Mouse (Mus musculus) cerebellum, adult 2 months (tissue): ENCODE measurements around the gene Ccnq. TPM values are rescaled to one million over a fixed set of nuclear protein-coding genes. Genes with fewer than 3 reads are reported as not detected.

Experiments
- DNase-seq, 2 experiments: peaks; one replicate each; pipeline ENCODE4 v3.0.0; 2021
- H3K27ac ChIP-seq: fragments of 200-500 bp; 2 replicates; pipeline ENCODE4 v1.5.1; 2012; ENCODE audit warnings: low read length, control low read depth, inconsistent platforms; ENCODE audit not compliant: insufficient read depth
- H3K27me3 ChIP-seq: fragments of 200-500 bp; 2 replicates; pipeline ENCODE4 v1.6.1; 2012; ENCODE audit warnings: inconsistent platforms, mild to moderate bottlenecking, low read length, moderate library complexity; ENCODE audit not compliant: control insufficient read depth, insufficient read depth
- H3K4me1 ChIP-seq: fragments of 200-500 bp; 2 replicates; pipeline ENCODE4 v1.6.1; 2011; ENCODE audit warnings: low read length; ENCODE audit not compliant: control insufficient read depth, insufficient read depth
- H3K4me3 ChIP-seq: fragments of 200-500 bp; replicated peaks from 2 replicates; pipeline ENCODE3; 2011; ENCODE audit warnings: mild to moderate bottlenecking, low read depth, low read length, control low read depth; ENCODE audit not compliant: insufficient read depth
- CTCF ChIP-seq: fragments of 200-500 bp; IDR thresholded peaks from 2 replicates; pipeline ENCODE4 v1.5.1; 2011; ENCODE audit warnings: low read depth, mild to moderate bottlenecking, control low read depth, low read length, moderate library complexity, borderline replicate concordance; ENCODE audit not compliant: insufficient read depth
- POLR2A ChIP-seq: fragments of 200-500 bp; IDR thresholded peaks from 2 replicates; pipeline ENCODE4 v1.6.1; 2011; ENCODE audit warnings: low read length, control low read depth, borderline replicate concordance; ENCODE audit not compliant: insufficient read depth
- WGBS: fragments of 180-500 bp; shearing (Covaris S2); methylation state at CpG from one replicate; pipeline ENCODE4 v1.1.7; 2018; 5-methylcytosine and 5-hydroxymethylcytosine counted together
- polyA plus RNA-seq: library from polyadenylated mRNA; depleted of rRNA; stranded (reverse); fragments of >200 nt; gene quantifications from 2 replicates; pipeline ENCODE4 v1.2.3, GENCODE M21; 2012

Ccnq gene
- polyA plus RNA-seq, 1 experiment, result 30.8 TPM

DNA sequence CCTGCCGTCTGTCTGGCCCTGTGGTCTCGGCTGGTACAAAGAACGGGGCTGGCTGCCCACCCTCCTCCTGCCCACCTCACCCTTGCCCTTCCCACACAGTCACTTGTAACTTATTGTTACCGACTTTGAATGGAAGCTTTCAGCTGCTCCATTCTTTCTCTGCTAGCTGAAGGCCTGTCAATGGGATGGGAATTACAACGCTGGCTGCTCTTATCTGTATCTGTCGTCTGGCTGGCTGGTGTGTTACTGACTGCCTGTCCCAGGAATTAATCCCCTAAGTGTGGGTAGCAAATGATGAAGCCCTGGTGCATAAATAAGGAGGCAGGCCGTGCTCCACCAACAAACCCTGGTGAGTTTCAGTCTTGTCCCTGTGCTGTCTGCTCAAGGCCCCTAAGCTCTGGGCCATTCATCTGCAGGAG is 34.5 kb upstream of the Ccnq start:
- no peak overlapping the region for H3K27ac ChIP-seq
- H3K27me3 ChIP-seq, result no peaks in the 10 kb centered on the region
- H3K4me3 ChIP-seq, result no peak overlapping the region
- WGBS, result 34% methylated on average over 7 of the region's 7 CpGs
- TF ChIP-seq CTCF, result no peak
- no peak for TF ChIP-seq POLR2A
- no peaks in the 10 kb centered on the region for H3K4me1 ChIP-seq
- DNase-seq, result no peak

GRCm38 (mm10) chr11:78782791-78783347 is 31.3 kb upstream of the Ccnq start:
- Histone ChIP-seq H3K4me3 (no peak overlapping the region), H3K4me1 (no peaks in the 10 kb centered on the region), H3K27ac (no peak overlapping the region), H3K27me3 (no peaks in the 10 kb centered on the region; the same call in 1 of the 2 replicates)
- 64% methylated on average over 9 of the region's 9 CpGs for WGBS
- TF ChIP-seq POLR2A (no peak), CTCF (no peak)
- no peak for DNase-seq

- Histone ChIP-seq H3K27ac (no peak overlapping the region), H3K4me1 (no peaks in the 10 kb centered on the region), H3K27me3 (no peaks in the 10 kb centered on the region; the same call in 1 of the 2 replicates), H3K4me3 (no peak overlapping the region)
- TF ChIP-seq POLR2A, result no peak
- TF ChIP-seq CTCF, result no peak
- DNase-seq, result no peak
- 72% methylated on average over 5 of the region's 5 CpGs for WGBS
These were observed 30.8 kb upstream of the Ccnq start for GRCm38 (mm10) chr11:78782326-78782725.

DNA sequence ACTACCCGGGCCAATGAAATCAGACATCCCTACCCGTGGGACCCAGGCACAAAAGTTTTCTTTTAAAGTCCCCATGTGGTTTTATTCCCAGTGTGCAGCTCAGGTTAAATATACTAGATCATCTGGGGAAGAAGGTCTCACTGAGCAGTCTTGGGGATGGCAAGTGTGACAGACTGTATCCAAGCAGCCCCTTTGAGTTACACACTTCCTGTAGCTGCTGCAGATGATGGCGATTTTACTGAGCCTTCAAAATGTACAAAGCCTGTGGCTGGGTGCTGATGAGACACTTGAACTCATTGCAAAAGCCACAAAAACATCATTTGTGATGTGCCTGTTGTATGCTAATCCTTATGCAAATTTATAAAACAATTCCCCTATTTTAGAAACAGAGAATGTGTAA is 29.0 kb upstream of the Ccnq start:
- DNase-seq, result no peak
- no peak for TF ChIP-seq POLR2A
- no peak for TF ChIP-seq CTCF
- 79% methylated on average over 3 of the region's 3 CpGs for WGBS
- no peak overlapping the region for H3K4me3 ChIP-seq
- no peaks in the 10 kb centered on the region; the same call in 1 of the 2 replicates for H3K27me3 ChIP-seq
- no peaks in the 10 kb centered on the region for H3K4me1 ChIP-seq
- no peak overlapping the region for H3K27ac ChIP-seq

DNA sequence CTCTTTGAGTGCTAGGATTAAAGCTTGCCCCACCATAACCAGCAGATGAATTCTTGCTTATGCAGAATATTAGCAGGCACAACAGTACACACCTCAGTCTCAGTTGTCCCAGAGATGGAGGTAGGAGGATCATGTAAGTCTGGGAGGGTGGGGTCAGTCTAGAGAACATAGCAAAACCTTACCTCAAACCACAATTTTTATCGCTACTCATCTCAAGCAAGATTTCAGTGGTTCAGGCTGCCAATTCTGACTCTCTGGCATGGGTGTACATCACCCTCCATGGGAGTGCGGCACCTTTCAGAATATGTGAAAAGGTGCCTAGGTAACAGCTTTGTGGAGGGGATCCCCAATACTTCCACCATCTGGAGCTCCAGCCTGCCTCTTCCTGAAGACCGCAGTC is 28.5 kb upstream of the Ccnq start:
- no peak for DNase-seq
- no peak overlapping the region for H3K27ac ChIP-seq
- WGBS, result 92% methylated on average over 3 of the region's 3 CpGs
- H3K27me3 ChIP-seq, result no peaks in the 10 kb centered on the region; the same call in 1 of the 2 replicates
- H3K4me1 ChIP-seq, result no peaks in the 10 kb centered on the region
- no peak overlapping the region for H3K4me3 ChIP-seq
- no peak for TF ChIP-seq POLR2A
- TF ChIP-seq CTCF, result no peak

DNA sequence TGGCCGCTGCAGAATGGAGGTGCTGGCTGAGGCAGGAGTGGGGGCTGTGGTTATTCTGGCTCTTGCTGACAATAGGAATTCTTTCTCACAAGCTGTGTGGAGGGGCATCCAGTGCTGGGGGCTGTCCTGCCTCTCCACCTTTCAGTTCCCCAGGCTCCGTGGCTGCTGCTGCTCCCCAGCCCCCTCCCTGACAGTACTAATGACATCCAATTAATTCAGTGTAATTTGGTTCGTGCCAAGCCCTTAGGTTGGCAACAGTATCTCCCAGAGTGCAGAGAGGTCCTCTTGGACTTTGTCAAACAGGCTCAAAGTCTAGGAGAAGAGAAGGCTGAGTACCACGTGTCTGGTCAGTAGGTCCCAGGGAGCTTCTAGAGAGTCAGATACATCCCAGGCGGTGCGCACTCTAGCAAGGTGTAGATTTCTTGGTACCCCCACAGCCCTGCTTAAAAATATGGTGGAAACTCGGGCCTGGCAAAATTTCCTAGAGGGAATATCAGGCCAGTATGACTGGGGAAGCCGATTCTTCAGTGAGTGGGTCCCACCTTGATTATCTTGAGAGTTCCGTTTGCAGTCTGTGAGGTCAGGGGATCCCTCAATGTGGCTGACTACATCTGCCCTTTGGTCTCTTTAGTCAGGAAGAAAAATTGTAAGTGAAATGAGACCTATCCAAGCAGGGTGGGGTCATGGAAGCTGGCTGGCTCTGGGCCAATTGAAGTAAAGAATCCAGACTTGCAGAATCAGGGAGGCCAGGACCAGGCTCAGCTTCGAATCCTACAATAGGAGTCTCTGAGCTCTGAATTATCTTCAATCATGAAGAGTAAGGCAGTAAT is 26.5 kb upstream of the Ccnq start:
- Histone ChIP-seq H3K27me3 (no peaks in the 10 kb centered on the region; the same call in 1 of the 2 replicates), H3K27ac (no peak overlapping the region), H3K4me3 (no peak overlapping the region), H3K4me1 (no peaks in the 10 kb centered on the region)
- WGBS, result 59% methylated on average over 10 of the region's 10 CpGs
- DNase-seq, result no peak
- TF ChIP-seq POLR2A (no peak), CTCF (no peak)

DNA sequence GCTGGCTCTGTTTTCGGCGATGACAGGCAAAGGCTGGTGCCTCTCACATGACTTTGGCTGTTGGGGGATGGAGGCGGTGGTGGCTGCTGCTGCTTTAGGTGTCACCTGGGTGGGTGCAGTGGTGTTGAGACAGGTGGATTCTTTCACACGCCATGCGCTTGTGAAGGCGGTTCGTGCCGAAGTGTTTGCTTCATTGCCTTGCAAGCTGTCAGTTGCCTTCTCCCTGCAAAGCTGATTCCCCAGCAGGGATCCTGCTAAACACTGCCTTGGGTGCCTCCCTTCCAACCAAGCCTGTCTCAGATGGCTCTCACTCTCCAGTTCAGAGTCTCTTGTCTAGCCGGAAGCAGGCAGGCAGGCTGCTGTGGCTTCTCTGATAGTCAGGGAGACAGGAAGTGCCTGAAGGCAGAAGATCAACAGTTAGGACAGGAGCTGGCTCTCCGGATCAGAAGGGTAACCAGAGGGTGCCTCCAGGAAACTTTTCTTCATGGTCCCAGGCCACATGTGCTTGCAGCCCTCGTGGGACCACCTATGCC is 20.3 kb upstream of the Ccnq start:
- TF ChIP-seq CTCF (no peak), POLR2A (no peak)
- no peak for DNase-seq
- no peak overlapping the region for H3K27ac ChIP-seq
- 67% methylated on average over 11 of the region's 11 CpGs for WGBS
- no peaks in the 10 kb centered on the region for H3K27me3 ChIP-seq
- H3K4me1 ChIP-seq, result no peaks in the 10 kb centered on the region
- no peak overlapping the region for H3K4me3 ChIP-seq
